Mouse (Mus musculus) liver, embryonic 14.5 days (tissue): Measurements from ENCODE around the gene Frmd5. TPM values are rescaled to one million over a fixed set of nuclear protein-coding genes. Genes with fewer than 3 reads are reported as not detected.

ENCODE experiments used
- ATAC-seq: fragments of 200-750 bp; cut with Nextera tagmentation; 2 replicates; pipeline ENCODE4 v1.8.0; 2017; ENCODE audit warnings: moderate number of reproducible peaks, mild to moderate bottlenecking, moderate library complexity; ENCODE audit not compliant: insufficient read depth
- DNase-seq, 3 experiments: peaks; one replicate each; pipeline ENCODE4 v3.0.0-alpha.2; 2012 to 2013; ENCODE audit warnings: low read depth in 3 of 3, low spot score in 3 of 3
- H3K27ac ChIP-seq: fragments of 300-500 bp; sonication (generic); 2 replicates; pipeline ENCODE4 v1.5.1; 2014; ENCODE audit warnings: moderate library complexity, mild to moderate bottlenecking, control low read depth, inconsistent platforms
- H3K27me3 ChIP-seq: fragments of 300-500 bp; sonication (generic); 2 replicates; pipeline ENCODE4 v1.6.1; 2014; ENCODE audit warnings: mild to moderate bottlenecking, low read length, moderate library complexity; ENCODE audit not compliant: control insufficient read depth, insufficient read depth
- H3K36me3 ChIP-seq: fragments of 300-500 bp; sonication (generic); replicated peaks from 2 replicates; pipeline ENCODE4 v1.6.1; 2014; ENCODE audit warnings: low read depth; ENCODE audit not compliant: control insufficient read depth, insufficient read depth
- H3K4me1 ChIP-seq, 2 experiments: fragments of 200-500 bp in 1 of 2; fragments of 300-500 bp in 1 of 2; sonication (generic) in 1 of 2; replicated peaks; 2 replicates each; pipeline ENCODE4 v1.6.1; 2012 to 2014; ENCODE audit warnings: antibody characterized with exemption in 1 of 2, inconsistent platforms in 1 of 2, low read length in 1 of 2; ENCODE audit not compliant: control insufficient read depth in 2 of 2, insufficient read depth in 2 of 2
- H3K4me2 ChIP-seq: fragments of 300-500 bp; sonication (generic); 2 replicates; pipeline ENCODE4 v1.6.1; 2014; ENCODE audit warnings: low read depth, mild to moderate bottlenecking, control low read depth, moderate library complexity
- H3K4me3 ChIP-seq, 2 experiments: fragments of 200-500 bp in 1 of 2; fragments of 300-500 bp in 1 of 2; sonication (generic) in 1 of 2; 2 replicates each; pipeline ENCODE4 v1.5.1; 2012 to 2014; ENCODE audit warnings: low read depth in 2 of 2, low read length in 2 of 2, mild to moderate bottlenecking in 2 of 2, control low read depth in 1 of 2, inconsistent platforms in 1 of 2, moderate library complexity in 1 of 2; ENCODE audit not compliant: insufficient read depth in 1 of 2
- H3K9ac ChIP-seq: fragments of 300-500 bp; sonication (generic); replicated peaks from 2 replicates; pipeline ENCODE4 v1.6.1; 2014; ENCODE audit warnings: mild to moderate bottlenecking, control low read depth, moderate library complexity
- H3K9me3 ChIP-seq: fragments of 300-500 bp; sonication (generic); 2 replicates; pipeline ENCODE4 v1.6.1; 2016; ENCODE audit warnings: low read length, mixed read lengths; ENCODE audit not compliant: control insufficient read depth
- CTCF ChIP-seq: IDR thresholded peaks from 2 replicates; pipeline ENCODE4 v1.5.1; 2016; ENCODE audit warnings: antibody characterized with exemption, low read depth, control low read depth
- EP300 ChIP-seq: IDR thresholded peaks from 2 replicates; pipeline ENCODE4 v1.6.1; 2016; ENCODE audit warnings: antibody characterized with exemption, low read depth
- WGBS: fragments of 180-500 bp; shearing (Covaris S2); extraction: QIAGEN DNeasy Blood & Tissue Kit; methylation state at CpG from one replicate; pipeline ENCODE4 v1.1.7; 2014; ENCODE audit not compliant: insufficient replicate concordance; 5-methylcytosine and 5-hydroxymethylcytosine counted together
- polyA plus RNA-seq, 2 experiments: library from polyadenylated mRNA; depleted of rRNA in 1 of 2; stranded (reverse) in 1 of 2; unstranded in 1 of 2; fragments of >200 nt; fragmentation: Nextera tagmentation in 1 of 2; extraction: Ambion mirVana in 1 of 2; gene quantifications; 2 replicates each; pipeline versions ENCODE4 v1.2.1 to v1.2.3; 2012 to 2014

The Frmd5 gene
- polyA plus RNA-seq, 2 experiments = 0.06 to 0.12 TPM

GRCm38 (mm10) chr2:121688107-121688506, 118.8 kb downstream of the Frmd5 start:
- no peaks in the 10 kb centered on the region for H3K4me1 ChIP-seq
- WGBS = 61% methylated on average over 2 of the region's 2 CpGs
- no peak overlapping the region for H3K9ac ChIP-seq
- ATAC-seq (no peak), DNase-seq (no peak)
- H3K9me3 ChIP-seq = no peaks in the 10 kb centered on the region
- H3K36me3 ChIP-seq = no peaks in the 10 kb centered on the region
- no peak overlapping the region for H3K4me2 ChIP-seq
- TF ChIP-seq CTCF = no peak
- no peak for TF ChIP-seq EP300
- no peak overlapping the region for H3K4me3 ChIP-seq
- no peaks in the 10 kb centered on the region for H3K27me3 ChIP-seq
- H3K27ac ChIP-seq = no peak overlapping the region

GRCm38 (mm10) chr2:121683606-121684005, 123.3 kb downstream of the Frmd5 start:
- Histone ChIP-seq H3K27me3 (no peaks in the 10 kb centered on the region), H3K4me3 (no peak overlapping the region), H3K27ac (no peak overlapping the region), H3K4me2 (no peak overlapping the region), H3K9me3 (no peaks in the 10 kb centered on the region), H3K9ac (no peak overlapping the region), H3K4me1 (no peaks in the 10 kb centered on the region), H3K36me3 (no peaks in the 10 kb centered on the region)
- 70% methylated on average over 8 of the region's 8 CpGs for WGBS
- DNase-seq = no peak
- no peak for ATAC-seq
- TF ChIP-seq EP300 = no peak
- TF ChIP-seq CTCF = no peak

GRCm38 (mm10) chr2:121682361-121682760, 124.5 kb downstream of the Frmd5 start:
- Histone ChIP-seq H3K9me3 (no peaks in the 10 kb centered on the region), H3K27ac (no peak overlapping the region), H3K4me1 (no peaks in the 10 kb centered on the region), H3K27me3 (no peaks in the 10 kb centered on the region), H3K36me3 (no peaks in the 10 kb centered on the region), H3K4me3 (no peak overlapping the region), H3K4me2 (no peak overlapping the region), H3K9ac (no peak overlapping the region)
- no peak for ATAC-seq
- TF ChIP-seq EP300 (no peak), CTCF (no peak)
- DNase-seq = no peak
- WGBS = 59% methylated on average over 3 of the region's 3 CpGs

- no peak overlapping the region for H3K4me2 ChIP-seq
- DNase-seq = no peak
- H3K4me1 ChIP-seq = no peaks in the 10 kb centered on the region
- no peak overlapping the region for H3K4me3 ChIP-seq
- H3K36me3 ChIP-seq = no peaks in the 10 kb centered on the region
- H3K9ac ChIP-seq = no peak overlapping the region
- no peaks in the 10 kb centered on the region for H3K9me3 ChIP-seq
- H3K27me3 ChIP-seq = no peaks in the 10 kb centered on the region
- ATAC-seq = no peak
- TF ChIP-seq CTCF (no peak), EP300 (no peak)
- no peak overlapping the region for H3K27ac ChIP-seq
- WGBS = 59% methylated on average over 7 of the region's 7 CpGs
These were observed 127.2 kb downstream of the Frmd5 start for GRCm38 (mm10) chr2:121679711-121680110.

GRCm38 (mm10) chr2:121677649-121677986, 129.3 kb downstream of the Frmd5 start:
- no peak overlapping the region for H3K4me2 ChIP-seq
- H3K4me3 ChIP-seq = no peak overlapping the region
- no peaks in the 10 kb centered on the region for H3K36me3 ChIP-seq
- H3K27me3 ChIP-seq = no peaks in the 10 kb centered on the region
- ATAC-seq (no peak), DNase-seq (no peak)
- H3K4me1 ChIP-seq = no peaks in the 10 kb centered on the region
- WGBS = 54% methylated on average over 6 of the region's 6 CpGs
- no peak overlapping the region for H3K27ac ChIP-seq
- TF ChIP-seq CTCF (no peak), EP300 (no peak)
- H3K9me3 ChIP-seq = no peaks in the 10 kb centered on the region
- H3K9ac ChIP-seq = no peak overlapping the region
